Mouse (Mus musculus) forebrain, embryonic 10.5 days (tissue): ENCODE measurements around the gene Bbx. TPM values are rescaled to one million over a fixed set of nuclear protein-coding genes. Genes with fewer than 3 reads are reported as not detected.

Source experiments
- DNase-seq: peaks from one replicate; pipeline ENCODE4 v3.0.0-alpha.2; 2017; ENCODE audit warnings: low spot score; ENCODE audit errors: extremely low spot score
- H3K27ac ChIP-seq: fragments of 300-500 bp; sonication (generic); 2 replicates; pipeline ENCODE4 v1.5.1; 2016; ENCODE audit warnings: mild to moderate bottlenecking
- H3K27me3 ChIP-seq: fragments of 300-500 bp; sonication (generic); 2 replicates; pipeline ENCODE4 v1.6.1; 2016; ENCODE audit warnings: mild to moderate bottlenecking; ENCODE audit not compliant: poor library complexity, severe bottlenecking
- H3K36me3 ChIP-seq: fragments of 300-500 bp; sonication (generic); replicated peaks from 2 replicates; pipeline ENCODE4 v1.6.1; 2016; ENCODE audit warnings: mild to moderate bottlenecking, moderate library complexity
- H3K4me1 ChIP-seq: fragments of 300-500 bp; sonication (generic); 2 replicates; pipeline ENCODE4 v1.6.1; 2016
- H3K4me3 ChIP-seq: fragments of 300-500 bp; sonication (generic); 2 replicates; pipeline ENCODE4 v1.5.1; 2016; ENCODE audit warnings: mild to moderate bottlenecking, moderate library complexity
- H3K9me3 ChIP-seq: fragments of 300-500 bp; sonication (generic); 2 replicates; pipeline ENCODE4 v1.6.1; 2016; ENCODE audit warnings: mild to moderate bottlenecking, moderate library complexity
- WGBS: fragments of 180-500 bp; shearing (Covaris S2); methylation state at CpG from one replicate; pipeline ENCODE4 v1.1.7; 2016; 5-methylcytosine and 5-hydroxymethylcytosine counted together
- polyA plus RNA-seq: library from polyadenylated mRNA; unstranded; fragments of >200 nt; fragmentation: Nextera tagmentation; extraction: Ambion mirVana; gene quantifications from 2 replicates; pipeline ENCODE4 v1.2.1, GENCODE M21; 2016

The Bbx gene
- polyA plus RNA-seq, 1 experiment from 2014 or later: 39.4 TPM

GRCm38 (mm10) chr16:50241604-50242003, 190.6 kb downstream of the Bbx start:
- Histone ChIP-seq H3K9me3 (no peaks in the 10 kb centered on the region), H3K4me1 (no peaks in the 10 kb centered on the region), H3K36me3 (peaks cover 22% of the 10 kb centered on the region), H3K27me3 (no peaks in the 10 kb centered on the region), H3K27ac (no peak overlapping the region), H3K4me3 (no peak overlapping the region)
- DNase-seq: no peak
- WGBS: 95% methylated on average over 3 of the region's 3 CpGs

GRCm38 (mm10) chr16:50235231-50235630, 197.0 kb downstream of the Bbx start:
- Histone ChIP-seq H3K9me3 (no peaks in the 10 kb centered on the region), H3K36me3 (peaks cover 16% of the 10 kb centered on the region), H3K4me1 (no peaks in the 10 kb centered on the region), H3K4me3 (no peak overlapping the region), H3K27me3 (no peaks in the 10 kb centered on the region), H3K27ac (no peak overlapping the region)
- WGBS: 74% methylated on average over 3 of the region's 3 CpGs
- no peak for DNase-seq

GRCm38 (mm10) chr16:50230624-50231023, 201.6 kb downstream of the Bbx start:
- WGBS: 98% methylated on average over 2 of the region's 2 CpGs
- H3K4me3 ChIP-seq: no peak overlapping the region
- no peak for DNase-seq
- no peaks in the 10 kb centered on the region for H3K27me3 ChIP-seq
- no peaks in the 10 kb centered on the region for H3K36me3 ChIP-seq
- H3K27ac ChIP-seq: no peak overlapping the region
- no peaks in the 10 kb centered on the region for H3K4me1 ChIP-seq
- no peaks in the 10 kb centered on the region for H3K9me3 ChIP-seq

GRCm38 (mm10) chr16:50228833-50229232, 203.4 kb downstream of the Bbx start:
- H3K4me3 ChIP-seq: no peak overlapping the region
- no peaks in the 10 kb centered on the region for H3K27me3 ChIP-seq
- H3K36me3 ChIP-seq: peaks cover 10% of the 10 kb centered on the region
- no peak for DNase-seq
- WGBS: 90% methylated on average over 1 of the region's 1 CpGs
- no peaks in the 10 kb centered on the region for H3K4me1 ChIP-seq
- H3K27ac ChIP-seq: no peak overlapping the region
- no peaks in the 10 kb centered on the region for H3K9me3 ChIP-seq

GRCm38 (mm10) chr16:50226274-50226673, 205.9 kb downstream of the Bbx start:
- Histone ChIP-seq H3K27ac (no peak overlapping the region), H3K4me1 (no peaks in the 10 kb centered on the region), H3K27me3 (no peaks in the 10 kb centered on the region), H3K4me3 (no peak overlapping the region), H3K9me3 (no peaks in the 10 kb centered on the region), H3K36me3 (peaks cover 20% of the 10 kb centered on the region)
- 83% methylated on average over 1 of the region's 1 CpGs for WGBS
- DNase-seq: no peak

GRCm38 (mm10) chr16:50224946-50225345, 207.2 kb downstream of the Bbx start:
- peaks cover 28% of the 10 kb centered on the region for H3K36me3 ChIP-seq
- 92% methylated on average over 3 of the region's 3 CpGs for WGBS
- no peaks in the 10 kb centered on the region for H3K4me1 ChIP-seq
- no peak overlapping the region for H3K27ac ChIP-seq
- H3K4me3 ChIP-seq: no peak overlapping the region
- DNase-seq: no peak
- no peaks in the 10 kb centered on the region for H3K9me3 ChIP-seq
- H3K27me3 ChIP-seq: no peaks in the 10 kb centered on the region

- peaks cover 44% of the 10 kb centered on the region for H3K36me3 ChIP-seq
- no peaks in the 10 kb centered on the region for H3K4me1 ChIP-seq
- 92% methylated on average over 8 of the region's 8 CpGs for WGBS
- no peak overlapping the region for H3K4me3 ChIP-seq
- DNase-seq: no peak
- H3K27me3 ChIP-seq: no peaks in the 10 kb centered on the region
- no peak overlapping the region for H3K27ac ChIP-seq
- H3K9me3 ChIP-seq: no peaks in the 10 kb centered on the region
These were observed 211.3 kb downstream of the Bbx start for GRCm38 (mm10) chr16:50220734-50221501.

- Histone ChIP-seq H3K4me1 (no peaks in the 10 kb centered on the region), H3K27me3 (no peaks in the 10 kb centered on the region), H3K4me3 (no peak overlapping the region), H3K9me3 (no peaks in the 10 kb centered on the region), H3K36me3 (peaks cover 30% of the 10 kb centered on the region), H3K27ac (no peak overlapping the region)
- DNase-seq: no peak
These were observed 215.1 kb downstream of the Bbx start for GRCm38 (mm10) chr16:50217084-50217483.

- no peak for DNase-seq
- Histone ChIP-seq H3K4me3 (no peak overlapping the region), H3K9me3 (no peaks in the 10 kb centered on the region), H3K36me3 (peaks cover 4% of the 10 kb centered on the region), H3K4me1 (no peaks in the 10 kb centered on the region), H3K27me3 (no peaks in the 10 kb centered on the region), H3K27ac (no peak overlapping the region)
- 87% methylated on average over 4 of the region's 4 CpGs for WGBS
These were observed 220.5 kb downstream of the Bbx start for GRCm38 (mm10) chr16:50211727-50212126.

GRCm38 (mm10) chr16:50211231-50211630, 221.0 kb downstream of the Bbx start:
- WGBS: 92% methylated on average over 6 of the region's 6 CpGs

GRCm38 (mm10) chr16:50210742-50211141, 221.4 kb downstream of the Bbx start:
- Histone ChIP-seq H3K9me3 (no peaks in the 10 kb centered on the region), H3K36me3 (peaks cover 4% of the 10 kb centered on the region), H3K27ac (no peak overlapping the region), H3K27me3 (no peaks in the 10 kb centered on the region), H3K4me1 (no peaks in the 10 kb centered on the region), H3K4me3 (no peak overlapping the region)
- DNase-seq: no peak
- WGBS: 95% methylated on average over 2 of the region's 2 CpGs

More at GRCm38 (mm10) chr16:50211231-50211630, 221.0 kb downstream of the Bbx start:
- no peak overlapping the region for H3K4me3 ChIP-seq
- no peak overlapping the region for H3K27ac ChIP-seq
- H3K4me1 ChIP-seq: no peaks in the 10 kb centered on the region
- H3K9me3 ChIP-seq: no peaks in the 10 kb centered on the region
- DNase-seq: no peak
- no peaks in the 10 kb centered on the region for H3K27me3 ChIP-seq
- peaks cover 4% of the 10 kb centered on the region for H3K36me3 ChIP-seq

GRCm38 (mm10) chr16:50204944-50205343, 227.2 kb downstream of the Bbx start:
- H3K4me1 ChIP-seq: no peaks in the 10 kb centered on the region
- H3K9me3 ChIP-seq: no peaks in the 10 kb centered on the region
- no peak overlapping the region for H3K4me3 ChIP-seq
- no peak for DNase-seq
- H3K36me3 ChIP-seq: peaks cover 31% of the 10 kb centered on the region
- 91% methylated on average over 3 of the region's 3 CpGs for WGBS
- no peak overlapping the region for H3K27ac ChIP-seq
- no peaks in the 10 kb centered on the region for H3K27me3 ChIP-seq

GRCm38 (mm10) chr16:50201546-50202151, 230.5 kb downstream of the Bbx start:
- H3K4me3 ChIP-seq: no peak overlapping the region
- no peaks in the 10 kb centered on the region for H3K4me1 ChIP-seq
- peaks cover 52% of the 10 kb centered on the region for H3K36me3 ChIP-seq
- no peaks in the 10 kb centered on the region for H3K27me3 ChIP-seq
- no peaks in the 10 kb centered on the region for H3K9me3 ChIP-seq
- WGBS: 85% methylated on average over 7 of the region's 7 CpGs
- DNase-seq: no peak
- H3K27ac ChIP-seq: no peak overlapping the region
